Mouse (Mus musculus) hindbrain, embryonic 16.5 days (tissue): ENCODE measurements at regions not wholly inside any gene's neighbourhood (a gene's known extent, or its start where the extent isn't known, plus 50 kb on each side); places are given as distances from the start of the nearest gene placed in this dataset.

Experiments
- ATAC-seq: fragments of 200-750 bp; cut with Nextera tagmentation; 2 replicates; pipeline ENCODE4 v1.8.0; 2017; ENCODE audit warnings: moderate TSS enrichment, moderate library complexity
- H3K27ac ChIP-seq: fragments of 300-500 bp; sonication (generic); 2 replicates; pipeline ENCODE4 v1.5.1; 2014; ENCODE audit warnings: low read depth, mild to moderate bottlenecking, control low read depth, low read length, moderate library complexity
- H3K27me3 ChIP-seq: fragments of 300-500 bp; sonication (generic); replicated peaks from 2 replicates; pipeline ENCODE4 v1.6.1; 2014; ENCODE audit warnings: low read length; ENCODE audit not compliant: control insufficient read depth, insufficient read depth
- H3K36me3 ChIP-seq: fragments of 300-500 bp; sonication (generic); 2 replicates; pipeline ENCODE4 v1.6.1; 2014; ENCODE audit warnings: mild to moderate bottlenecking, low read length, moderate library complexity, mixed read lengths; ENCODE audit not compliant: control insufficient read depth, insufficient read depth
- H3K4me1 ChIP-seq: fragments of 300-500 bp; sonication (generic); 2 replicates; pipeline ENCODE4 v1.6.1; 2014; ENCODE audit warnings: low read depth, low read length; ENCODE audit not compliant: control insufficient read depth, insufficient read depth
- H3K4me2 ChIP-seq: fragments of 300-500 bp; sonication (generic); 2 replicates; pipeline ENCODE4 v1.6.1; 2014; ENCODE audit warnings: mild to moderate bottlenecking, low read length, control low read depth, moderate library complexity
- H3K4me3 ChIP-seq: fragments of 300-500 bp; sonication (generic); 2 replicates; pipeline ENCODE4 v1.5.1; 2014; ENCODE audit warnings: mild to moderate bottlenecking, low read length, control low read depth, moderate library complexity
- H3K9ac ChIP-seq: fragments of 300-500 bp; sonication (generic); 2 replicates; pipeline ENCODE4 v1.6.1; 2014; ENCODE audit warnings: low read depth, mild to moderate bottlenecking, control low read depth, low read length, moderate library complexity
- H3K9me3 ChIP-seq: fragments of 300-500 bp; sonication (generic); 2 replicates; pipeline ENCODE4 v1.6.1; 2014; ENCODE audit warnings: mild to moderate bottlenecking, low read length, moderate library complexity; ENCODE audit not compliant: control insufficient read depth
- WGBS: fragments of 180-500 bp; shearing (Covaris S2); extraction: QIAGEN DNeasy Blood & Tissue Kit; methylation state at CpG from one replicate; pipeline ENCODE4 v1.1.7; 2014; 5-methylcytosine and 5-hydroxymethylcytosine counted together

GRCm38 (mm10) chr3:52740466-52741026 lies 276.5 kb downstream of the Cog6 start:
- Histone ChIP-seq H3K36me3 (no peaks in the 10 kb centered on the region), H3K4me1 (no peaks in the 10 kb centered on the region; the same call in 1 of the 2 replicates), H3K9me3 (no peaks in the 10 kb centered on the region), H3K9ac (no peak overlapping the region), H3K4me3 (no peak overlapping the region), H3K27me3 (no peaks in the 10 kb centered on the region), H3K27ac (no peak overlapping the region), H3K4me2 (no peak overlapping the region)
- WGBS, result 44% methylated on average over 9 of the region's 9 CpGs
- ATAC-seq, result peak; percentile 63

DNA sequence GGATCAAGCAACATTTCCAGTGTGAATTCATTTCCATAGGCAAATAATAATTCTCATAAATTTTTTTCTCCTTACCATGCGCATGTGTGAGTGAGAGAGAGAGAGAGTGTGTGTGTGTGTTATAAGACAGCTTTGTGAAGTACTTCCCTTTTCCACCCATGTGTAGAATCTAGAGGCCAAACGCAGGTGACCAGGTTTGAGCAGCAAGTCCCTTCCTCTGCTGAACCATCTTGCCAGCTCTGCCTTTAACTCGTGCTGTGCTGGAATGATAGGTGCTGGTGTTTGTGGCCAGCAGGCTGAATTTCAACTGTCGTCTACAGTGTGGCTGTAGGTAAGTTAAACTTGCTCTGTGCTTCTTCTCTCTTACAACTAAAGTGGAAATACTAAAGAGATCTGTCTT lies 277.5 kb downstream of the Cog6 start:
- H3K27me3 ChIP-seq, result no peaks in the 10 kb centered on the region
- ATAC-seq, result no peak
- H3K9me3 ChIP-seq, result no peaks in the 10 kb centered on the region
- WGBS, result 67% methylated on average over 4 of the region's 4 CpGs
- H3K27ac ChIP-seq, result no peak overlapping the region
- no peak overlapping the region for H3K9ac ChIP-seq
- H3K4me3 ChIP-seq, result no peak overlapping the region
- H3K36me3 ChIP-seq, result no peaks in the 10 kb centered on the region
- H3K4me1 ChIP-seq, result no peaks in the 10 kb centered on the region; the same call in 1 of the 2 replicates
- H3K4me2 ChIP-seq, result no peak overlapping the region

DNA sequence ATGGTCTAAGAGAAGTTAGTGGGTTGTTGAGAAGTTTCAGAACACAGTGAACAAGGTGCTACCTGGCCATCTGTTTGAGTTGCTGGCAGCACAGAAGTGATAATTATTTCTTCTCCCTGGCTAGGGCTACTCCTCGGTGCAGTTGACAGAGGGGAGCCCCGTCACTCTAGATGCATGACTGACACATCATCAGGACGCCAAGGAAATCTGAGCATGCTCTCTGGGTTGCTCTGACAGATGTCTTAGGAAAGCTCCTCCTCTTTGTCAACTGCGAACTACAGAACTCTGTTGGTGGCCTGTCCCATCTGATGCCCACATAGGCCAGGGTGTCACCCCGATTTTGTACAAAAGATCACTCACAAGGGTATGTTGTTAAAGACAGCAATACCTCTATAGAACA lies 278.7 kb downstream of the Cog6 start:
- H3K9me3 ChIP-seq, result no peaks in the 10 kb centered on the region
- no peaks in the 10 kb centered on the region; the same call in 1 of the 2 replicates for H3K4me1 ChIP-seq
- no peak overlapping the region for H3K9ac ChIP-seq
- H3K27me3 ChIP-seq, result no peaks in the 10 kb centered on the region
- no peak overlapping the region for H3K4me3 ChIP-seq
- no peak overlapping the region for H3K4me2 ChIP-seq
- no peak overlapping the region for H3K27ac ChIP-seq
- H3K36me3 ChIP-seq, result no peaks in the 10 kb centered on the region
- no peak for ATAC-seq
- 62% methylated on average over 5 of the region's 5 CpGs for WGBS

DNA sequence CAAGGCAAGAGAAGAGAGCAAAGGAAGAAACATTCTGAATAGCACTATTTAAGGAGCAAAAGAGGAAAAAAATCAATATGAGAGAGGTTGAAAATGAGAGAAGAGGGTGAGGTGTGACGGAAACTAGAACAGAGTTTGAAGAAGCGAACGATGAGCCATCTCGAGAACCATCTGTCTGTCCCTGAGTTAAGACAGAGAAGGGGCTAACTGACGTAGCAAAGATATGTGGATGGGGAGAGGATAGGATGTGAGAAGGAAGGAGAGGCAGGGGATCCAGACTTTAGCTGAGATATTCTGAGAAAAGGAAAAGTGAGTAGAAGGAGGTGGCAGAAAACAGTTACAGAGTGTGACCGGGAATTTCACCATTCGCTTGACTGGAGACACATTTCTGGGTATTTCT lies 281.1 kb downstream of the Cog6 start:
- no peak overlapping the region for H3K4me2 ChIP-seq
- H3K9me3 ChIP-seq, result no peaks in the 10 kb centered on the region
- H3K4me3 ChIP-seq, result no peak overlapping the region
- no peaks in the 10 kb centered on the region for H3K27me3 ChIP-seq
- WGBS, result 96% methylated on average over 7 of the region's 7 CpGs
- H3K9ac ChIP-seq, result no peak overlapping the region
- no peak for ATAC-seq
- no peak overlapping the region for H3K27ac ChIP-seq
- H3K36me3 ChIP-seq, result no peaks in the 10 kb centered on the region
- no peaks in the 10 kb centered on the region; the same call in 1 of the 2 replicates for H3K4me1 ChIP-seq

DNA sequence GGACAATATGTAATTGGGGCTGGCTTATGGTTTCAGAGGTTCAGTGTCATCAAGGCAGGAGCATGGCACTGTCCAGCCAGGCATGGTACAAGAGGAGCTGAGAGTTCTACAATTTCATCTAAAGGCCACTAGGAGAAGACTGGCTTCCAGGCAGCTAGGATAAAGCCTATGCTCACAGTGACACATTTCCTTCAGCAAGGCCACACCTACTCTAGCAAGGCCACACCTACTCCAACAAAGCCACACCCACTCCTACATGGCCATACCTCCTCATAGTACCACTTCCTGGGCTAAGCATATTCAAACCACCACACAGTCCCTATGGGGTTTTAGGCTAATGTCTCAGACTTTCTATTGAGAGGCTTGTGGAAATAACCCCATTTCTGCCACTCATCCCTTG lies 285.1 kb downstream of the Cog6 start:
- Histone ChIP-seq H3K36me3 (no peaks in the 10 kb centered on the region), H3K27me3 (no peaks in the 10 kb centered on the region), H3K9ac (no peak overlapping the region), H3K27ac (no peak overlapping the region), H3K4me2 (no peak overlapping the region), H3K9me3 (no peaks in the 10 kb centered on the region), H3K4me1 (no peaks in the 10 kb centered on the region), H3K4me3 (no peak overlapping the region)
- no peak for ATAC-seq

DNA sequence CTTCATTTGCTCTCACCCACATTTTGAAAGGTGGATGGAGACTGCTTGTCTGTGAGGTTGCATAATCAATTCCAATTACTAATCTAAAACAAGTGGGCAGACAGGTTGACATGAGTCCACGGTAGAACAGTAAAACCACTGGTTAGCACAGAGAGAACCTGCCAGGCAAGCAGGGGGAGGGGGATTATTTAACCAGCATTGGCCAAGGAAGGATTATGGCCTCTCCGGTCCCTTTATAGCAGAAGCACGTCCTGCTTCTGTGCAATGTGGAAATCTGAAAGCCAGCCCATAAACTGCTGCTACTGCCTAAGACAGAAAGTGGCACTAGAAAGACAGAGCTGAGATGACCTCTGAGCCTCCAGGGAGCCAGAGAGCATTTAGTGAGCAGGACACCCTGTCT lies 285.5 kb downstream of the Cog6 start:
- H3K9me3 ChIP-seq, result no peaks in the 10 kb centered on the region
- 86% methylated on average over 3 of the region's 3 CpGs for WGBS
- no peaks in the 10 kb centered on the region for H3K27me3 ChIP-seq
- H3K4me3 ChIP-seq, result no peak overlapping the region
- no peak for ATAC-seq
- H3K4me1 ChIP-seq, result no peaks in the 10 kb centered on the region
- no peak overlapping the region for H3K27ac ChIP-seq
- H3K9ac ChIP-seq, result no peak overlapping the region
- H3K4me2 ChIP-seq, result no peak overlapping the region
- no peaks in the 10 kb centered on the region for H3K36me3 ChIP-seq

- Histone ChIP-seq H3K9ac (no peak overlapping the region), H3K36me3 (no peaks in the 10 kb centered on the region), H3K4me1 (no peaks in the 10 kb centered on the region), H3K27me3 (no peaks in the 10 kb centered on the region), H3K4me2 (no peak overlapping the region), H3K9me3 (no peaks in the 10 kb centered on the region), H3K27ac (no peak overlapping the region), H3K4me3 (no peak overlapping the region)
- ATAC-seq, result no peak
- WGBS, result 91% methylated on average over 3 of the region's 3 CpGs
Measured at GRCm38 (mm10) chr3:52729731-52730130, 287.3 kb downstream of the Cog6 start.

DNA sequence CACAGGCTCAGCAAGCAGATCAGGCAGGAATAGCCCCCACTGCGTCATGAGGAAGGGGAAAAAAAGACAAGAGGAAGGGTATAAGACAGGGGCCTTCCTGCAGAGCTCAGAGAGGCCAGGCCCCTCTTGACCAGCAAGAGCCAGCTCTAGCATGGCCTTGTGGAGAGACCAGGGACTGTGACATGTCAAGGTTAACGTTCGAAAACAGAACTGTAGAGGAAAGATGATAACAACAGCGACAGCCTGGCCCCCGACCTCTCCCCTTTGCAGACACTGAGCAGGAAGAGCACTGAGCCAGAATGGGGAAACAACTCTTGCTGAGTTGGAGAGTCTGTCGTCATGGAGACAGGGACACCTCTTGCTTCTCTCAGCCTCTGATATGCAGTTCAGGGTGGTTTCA lies 288.2 kb downstream of the Cog6 start:
- WGBS, result 67% methylated on average over 6 of the region's 6 CpGs
- Histone ChIP-seq H3K36me3 (no peaks in the 10 kb centered on the region), H3K9me3 (no peaks in the 10 kb centered on the region), H3K27me3 (no peaks in the 10 kb centered on the region), H3K4me1 (no peaks in the 10 kb centered on the region), H3K9ac (no peak overlapping the region), H3K4me2 (no peak overlapping the region), H3K27ac (no peak overlapping the region), H3K4me3 (no peak overlapping the region)
- no peak for ATAC-seq

DNA sequence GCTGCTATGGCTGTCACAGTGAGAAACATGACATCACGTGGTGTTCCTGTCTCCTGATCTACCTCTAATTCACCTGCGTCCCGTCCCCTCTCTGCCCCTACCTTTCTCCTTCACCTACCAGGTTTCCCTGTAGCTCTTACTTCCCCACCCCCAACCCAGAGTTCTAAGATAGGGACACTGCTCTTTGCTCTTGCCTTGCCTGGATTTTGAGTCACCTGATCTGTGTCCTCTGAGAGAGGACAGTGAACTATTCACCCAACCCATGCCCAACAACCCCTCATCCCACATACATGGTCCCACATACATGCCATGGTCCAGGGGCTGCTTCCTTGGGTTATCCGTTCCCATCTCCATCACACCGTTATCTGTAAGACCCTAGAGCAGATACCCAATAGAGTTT lies 288.6 kb downstream of the Cog6 start:
- no peak for ATAC-seq
- Histone ChIP-seq H3K27ac (no peak overlapping the region), H3K4me3 (no peak overlapping the region), H3K9me3 (no peaks in the 10 kb centered on the region), H3K4me1 (no peaks in the 10 kb centered on the region), H3K9ac (no peak overlapping the region), H3K27me3 (no peaks in the 10 kb centered on the region), H3K36me3 (no peaks in the 10 kb centered on the region), H3K4me2 (no peak overlapping the region)
- WGBS, result 94% methylated on average over 5 of the region's 5 CpGs

DNA sequence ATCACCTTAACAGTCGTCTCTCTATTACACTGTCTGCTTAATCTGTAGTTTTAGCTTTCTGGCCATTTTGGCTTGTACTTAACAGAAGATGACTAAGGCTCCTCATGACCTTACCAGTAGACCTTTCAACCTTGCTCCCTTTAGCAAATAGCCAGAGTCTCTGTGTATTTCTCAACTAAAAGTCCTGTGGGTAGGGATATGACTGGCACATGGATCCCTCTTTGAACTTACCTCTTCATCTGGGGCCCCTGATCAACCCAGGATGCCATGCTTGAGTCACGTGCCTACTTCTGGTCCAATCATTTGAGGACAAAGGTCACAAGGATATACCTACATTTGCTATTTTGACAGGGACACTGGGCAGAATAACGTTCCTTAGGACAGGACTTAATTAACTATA lies 292.7 kb downstream of the Cog6 start:
- no peak overlapping the region for H3K27ac ChIP-seq
- H3K4me2 ChIP-seq, result no peak overlapping the region
- H3K9ac ChIP-seq, result no peak overlapping the region
- H3K4me1 ChIP-seq, result no peaks in the 10 kb centered on the region
- H3K4me3 ChIP-seq, result no peak overlapping the region
- ATAC-seq, result no peak
- H3K9me3 ChIP-seq, result no peaks in the 10 kb centered on the region
- H3K27me3 ChIP-seq, result no peaks in the 10 kb centered on the region
- WGBS, result 92% methylated on average over 3 of the region's 3 CpGs
- H3K36me3 ChIP-seq, result no peaks in the 10 kb centered on the region
